Mouse (Mus musculus): ENCODE data around the gene Slc7a11. TPM values are rescaled to one million over a fixed set of nuclear protein-coding genes. Genes with fewer than 3 reads are reported as not detected.

Gene Slc7a11
- total and polyA plus RNA-seq, 2 experiments from 2014 or later = 3.8 to 19.0 TPM

DNA sequence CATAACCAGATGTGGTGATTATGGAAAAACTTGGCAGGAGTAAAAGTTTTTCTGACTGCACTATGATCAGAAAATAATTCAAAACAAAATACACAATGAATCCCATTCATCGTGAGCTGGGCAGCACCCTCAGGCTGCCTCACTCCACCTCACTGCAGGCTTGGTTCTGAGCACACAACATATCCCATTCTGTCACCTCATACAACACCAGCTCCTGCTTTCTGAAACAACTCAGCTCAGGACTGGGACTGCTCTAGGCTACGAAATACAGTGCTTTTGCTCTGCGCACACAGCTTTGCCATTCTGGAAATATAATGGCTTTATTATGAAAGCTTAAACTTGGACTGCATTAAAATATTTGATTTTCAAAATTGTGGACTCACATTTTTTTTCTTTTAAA lies 79.8 kb downstream of the Slc7a11 start:
- Histone ChIP-seq H3K27ac (ENCODE audit: low read depth, low read length) (no peak overlapping the region), H3K4me1 (ENCODE audit: insufficient read depth) (no peaks in the 10 kb centered on the region), H3K36me3 (ENCODE audit: insufficient read depth) (no peaks in the 10 kb centered on the region), H3K4me3 (ENCODE audit: low read depth, low read length) (no peak overlapping the region), H3K4me2 (ENCODE audit: low read depth) (no peak overlapping the region), H3K9me3 (ENCODE audit: low read length) (no peaks in the 10 kb centered on the region), H3K27me3 (ENCODE audit: insufficient read depth, low read length) (no peaks in the 10 kb centered on the region), H3K9ac (no peak overlapping the region)
- ATAC-seq (no peak), DNase-seq (no peak)
- TF ChIP-seq CTCF (IDR thresholded peaks at IDR 0.05; ENCODE audit: low read depth) = no peak
- 86% methylated on average over 3 of the region's 3 CpGs for WGBS

- no peak for TF ChIP-seq CTCF (IDR thresholded peaks at IDR 0.05; ENCODE audit: low read depth)
- ATAC-seq (no peak), DNase-seq (no peak)
- H3K4me1 ChIP-seq (ENCODE audit: insufficient read depth) = no peaks in the 10 kb centered on the region
- WGBS = 34% methylated on average over 1 of the region's 1 CpGs
- no peak overlapping the region for H3K9ac ChIP-seq
- H3K4me3 ChIP-seq (ENCODE audit: low read depth, low read length) = no peak overlapping the region
- H3K9me3 ChIP-seq (ENCODE audit: low read length) = no peaks in the 10 kb centered on the region
- no peaks in the 10 kb centered on the region for H3K27me3 ChIP-seq (ENCODE audit: insufficient read depth, low read length)
- no peak overlapping the region for H3K27ac ChIP-seq (ENCODE audit: low read depth, low read length)
- no peaks in the 10 kb centered on the region for H3K36me3 ChIP-seq (ENCODE audit: insufficient read depth)
- H3K4me2 ChIP-seq (ENCODE audit: low read depth) = no peak overlapping the region
These were observed 96.3 kb downstream of the Slc7a11 start for GRCm38 (mm10) chr3:50347081-50347480.

GRCm38 (mm10) chr3:50344411-50344810 lies 99.0 kb downstream of the Slc7a11 start:
- Histone ChIP-seq H3K27ac (ENCODE audit: low read depth, low read length) (no peak overlapping the region), H3K4me2 (ENCODE audit: low read depth) (no peak overlapping the region), H3K4me1 (ENCODE audit: insufficient read depth) (no peaks in the 10 kb centered on the region), H3K27me3 (ENCODE audit: insufficient read depth, low read length) (no peaks in the 10 kb centered on the region), H3K36me3 (ENCODE audit: insufficient read depth) (no peaks in the 10 kb centered on the region), H3K9me3 (ENCODE audit: low read length) (no peaks in the 10 kb centered on the region), H3K4me3 (ENCODE audit: low read depth, low read length) (no peak overlapping the region), H3K9ac (no peak overlapping the region)
- no peak for ATAC-seq
- TF ChIP-seq CTCF (IDR thresholded peaks at IDR 0.05; ENCODE audit: low read depth) = no peak
- WGBS = 95% methylated on average over 1 of the region's 1 CpGs
- no peak for DNase-seq

- WGBS = 38% methylated on average over 8 of the region's 8 CpGs
- ATAC-seq (peak; percentile 59; the same call in 1 of the 2 replicates), DNase-seq (peak; percentile 53)
These were observed 118.9 kb downstream of the Slc7a11 start for GRCm38 (mm10) chr3:50324524-50324923.

GRCm38 (mm10) chr3:50323881-50324280 lies 119.5 kb downstream of the Slc7a11 start:
- DNase-seq = no peak
- TF ChIP-seq CTCF (IDR thresholded peaks at IDR 0.05; ENCODE audit: low read depth) = no peak
- no peak for ATAC-seq
- H3K4me2 ChIP-seq (ENCODE audit: low read depth) = no peak overlapping the region
- no peak overlapping the region for H3K27ac ChIP-seq (ENCODE audit: low read depth, low read length)
- 81% methylated on average over 7 of the region's 7 CpGs for WGBS
- H3K27me3 ChIP-seq (ENCODE audit: insufficient read depth, low read length) = no peaks in the 10 kb centered on the region
- no peak overlapping the region for H3K9ac ChIP-seq
- H3K36me3 ChIP-seq (ENCODE audit: insufficient read depth) = no peaks in the 10 kb centered on the region
- H3K9me3 ChIP-seq (ENCODE audit: low read length) = no peaks in the 10 kb centered on the region
- H3K4me1 ChIP-seq (ENCODE audit: insufficient read depth) = no peaks in the 10 kb centered on the region
- no peak overlapping the region for H3K4me3 ChIP-seq (ENCODE audit: low read depth, low read length)

More at GRCm38 (mm10) chr3:50324524-50324923, 118.9 kb downstream of the Slc7a11 start:
- no peak overlapping the region for H3K27ac ChIP-seq (ENCODE audit: low read depth, low read length)
- H3K27me3 ChIP-seq (ENCODE audit: insufficient read depth, low read length) = no peaks in the 10 kb centered on the region
- H3K4me2 ChIP-seq (ENCODE audit: low read depth) = no peak overlapping the region
- H3K9ac ChIP-seq = no peak overlapping the region
- no peak for TF ChIP-seq CTCF (IDR thresholded peaks at IDR 0.05; ENCODE audit: low read depth)
- no peaks in the 10 kb centered on the region for H3K4me1 ChIP-seq (ENCODE audit: insufficient read depth)
- no peaks in the 10 kb centered on the region for H3K9me3 ChIP-seq (ENCODE audit: low read length)
- H3K4me3 ChIP-seq (ENCODE audit: low read depth, low read length) = no peak overlapping the region
- no peaks in the 10 kb centered on the region for H3K36me3 ChIP-seq (ENCODE audit: insufficient read depth)

DNA sequence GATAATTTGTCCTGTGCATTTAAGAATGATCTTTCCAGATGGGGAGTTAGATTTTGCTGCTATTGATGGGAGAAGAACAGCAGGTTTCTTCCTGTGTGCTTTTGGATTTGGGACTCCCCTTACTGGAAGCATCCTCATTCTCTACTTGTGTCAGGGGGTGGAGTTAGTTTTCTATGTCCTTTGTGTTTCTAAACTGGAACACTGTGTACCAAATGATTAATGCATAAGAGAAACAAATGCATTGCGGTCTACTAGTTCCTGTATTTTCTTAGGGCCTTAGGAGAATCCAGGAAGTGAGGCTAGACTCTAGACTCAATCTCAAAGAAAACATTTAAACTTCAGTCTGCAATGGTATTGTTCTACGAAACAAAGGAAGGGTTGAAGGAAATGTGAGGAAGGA lies 122.6 kb downstream of the Slc7a11 start:
- no peak overlapping the region for H3K27ac ChIP-seq (ENCODE audit: low read depth, low read length)
- TF ChIP-seq CTCF (IDR thresholded peaks at IDR 0.05; ENCODE audit: low read depth) = no peak
- WGBS = 88% methylated on average over 2 of the region's 2 CpGs
- no peak overlapping the region for H3K4me2 ChIP-seq (ENCODE audit: low read depth)
- DNase-seq (no peak), ATAC-seq (no peak)
- H3K4me3 ChIP-seq (ENCODE audit: low read depth, low read length) = no peak overlapping the region
- H3K36me3 ChIP-seq (ENCODE audit: insufficient read depth) = no peaks in the 10 kb centered on the region
- H3K27me3 ChIP-seq (ENCODE audit: insufficient read depth, low read length) = no peaks in the 10 kb centered on the region
- H3K4me1 ChIP-seq (ENCODE audit: insufficient read depth) = no peaks in the 10 kb centered on the region
- no peaks in the 10 kb centered on the region for H3K9me3 ChIP-seq (ENCODE audit: low read length)
- no peak overlapping the region for H3K9ac ChIP-seq

- DNase-seq (no peak), ATAC-seq (no peak)
- Histone ChIP-seq H3K9ac (no peak overlapping the region), H3K27me3 (ENCODE audit: insufficient read depth, low read length) (no peaks in the 10 kb centered on the region), H3K4me2 (ENCODE audit: low read depth) (no peak overlapping the region), H3K9me3 (ENCODE audit: low read length) (no peaks in the 10 kb centered on the region), H3K4me3 (ENCODE audit: low read depth, low read length) (no peak overlapping the region), H3K36me3 (ENCODE audit: insufficient read depth) (no peaks in the 10 kb centered on the region), H3K4me1 (ENCODE audit: insufficient read depth) (no peaks in the 10 kb centered on the region), H3K27ac (ENCODE audit: low read depth, low read length) (no peak overlapping the region)
- WGBS = 59% methylated on average over 3 of the region's 3 CpGs
- TF ChIP-seq CTCF (IDR thresholded peaks at IDR 0.05; ENCODE audit: low read depth) = no peak
These were observed 125.3 kb downstream of the Slc7a11 start for GRCm38 (mm10) chr3:50318074-50318473.

- no peak for ATAC-seq
- no peak overlapping the region for H3K4me2 ChIP-seq (ENCODE audit: low read depth)
- 70% methylated on average over 3 of the region's 3 CpGs for WGBS
These were observed 129.6 kb downstream of the Slc7a11 start for GRCm38 (mm10) chr3:50313816-50314215.

More at GRCm38 (mm10) chr3:50313816-50314215, 129.6 kb downstream of the Slc7a11 start:
- Histone ChIP-seq H3K9ac (no peak overlapping the region), H3K36me3 (ENCODE audit: insufficient read depth) (no peaks in the 10 kb centered on the region), H3K9me3 (ENCODE audit: low read length) (no peaks in the 10 kb centered on the region), H3K4me1 (ENCODE audit: insufficient read depth) (no peaks in the 10 kb centered on the region), H3K27ac (ENCODE audit: low read depth, low read length) (no peak overlapping the region), H3K27me3 (ENCODE audit: insufficient read depth, low read length) (no peaks in the 10 kb centered on the region), H3K4me3 (ENCODE audit: low read depth, low read length) (no peak overlapping the region)
- TF ChIP-seq CTCF (IDR thresholded peaks at IDR 0.05; ENCODE audit: low read depth) = no peak
- no peak for DNase-seq

All from forebrain, postnatal 0 days (tissue).